Mouse (Mus musculus): ENCODE measurements around the gene Sfxn2. TPM values are rescaled to one million over a fixed set of nuclear protein-coding genes. Genes with fewer than 3 reads are reported as not detected.

Sfxn2 gene
- polyA plus RNA-seq (2014; fragmentation: Nextera tagmentation; extraction: Ambion mirVana), result 15.2 and 15.6 TPM in 2 replicates

DNA sequence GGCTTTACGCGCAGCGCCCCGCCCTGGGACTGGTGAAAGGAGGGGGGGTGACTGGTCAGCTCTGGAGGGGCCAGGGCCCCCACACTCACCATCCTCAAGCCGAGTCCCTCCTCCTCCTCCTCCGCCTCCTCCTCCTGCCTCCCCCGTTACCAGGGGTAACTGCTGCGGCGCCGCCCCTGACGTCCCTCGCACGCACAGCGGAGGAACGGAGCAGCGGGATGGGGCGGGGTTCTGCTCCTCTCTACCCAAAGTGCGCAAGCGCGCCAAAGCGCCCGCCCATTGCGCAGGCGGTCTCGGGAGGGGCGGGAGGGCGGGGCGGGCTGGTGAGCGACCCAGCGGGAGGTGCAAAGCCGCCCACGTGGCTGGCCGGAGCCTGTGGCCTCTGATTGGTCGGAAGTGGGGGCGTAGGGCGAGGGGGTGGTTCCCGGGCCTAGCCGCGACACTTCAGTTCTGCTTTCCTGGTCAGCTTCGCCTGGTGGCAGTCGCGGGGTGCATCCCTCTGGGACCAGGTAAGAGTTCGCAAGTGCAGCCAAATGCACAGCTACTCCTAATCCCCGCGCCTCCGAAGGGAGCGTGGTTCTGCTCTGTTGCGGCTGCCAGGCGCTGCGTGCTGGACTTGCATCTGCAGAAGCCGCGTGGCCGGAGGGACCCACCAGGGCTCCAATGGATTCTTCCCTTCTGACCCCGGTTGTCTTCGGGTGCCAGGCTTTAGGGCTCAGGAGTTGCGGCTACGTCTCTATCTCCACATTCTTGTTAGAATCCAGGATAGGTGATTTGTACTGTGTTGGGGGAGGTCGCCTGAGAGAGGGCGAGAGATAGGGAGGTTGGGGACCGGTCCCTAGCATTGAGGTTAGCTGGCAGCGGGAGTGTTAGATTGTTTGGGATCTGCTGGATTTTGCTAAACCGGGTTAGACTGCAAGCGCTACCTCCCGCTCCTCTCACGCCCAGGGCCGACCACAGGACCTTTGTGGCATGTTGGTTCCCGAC lies at the start of gene Sfxn2, which contains the start of gene Arl3:
TSS of gene Sfxn2 (plus strand) at position 415 of the 987 bp plus-strand sequence.
TSS of gene Arl3 (minus strand) at position 248 of the 987 bp plus-strand sequence.
- H3K27me3 ChIP-seq (ENCODE audit: control insufficient read depth, insufficient read depth, low read length), result no peaks in the 10 kb centered on the region
- ATAC-seq (ENCODE audit: insufficient number of reproducible peaks, low FRiP score, low TSS enrichment, low read depth) (peak; percentile 95), DNase-seq (ENCODE audit: low spot score) (peak; percentile 96)
- H3K9me3 ChIP-seq (ENCODE audit: control insufficient read depth, low read length), result no peaks in the 10 kb centered on the region
- H3K4me1 ChIP-seq (ENCODE audit: control insufficient read depth, insufficient read depth, low read length), result 0 out of 2 replicates have a peak, but pooled peaks cover 3% of the 10 kb centered on the region
- H3K36me3 ChIP-seq (ENCODE audit: control insufficient read depth, insufficient read depth, low read length), result no peaks in the 10 kb centered on the region
- peak within 1 kb of the TSS; percentile 67 for H3K4me3 ChIP-seq (ENCODE audit: low read depth, low read length)
- H3K27ac ChIP-seq (replicated peaks; ENCODE audit: low read depth, low read length), result peak within 1 kb of the TSS; percentile 16; the same call in 1 of the 2 replicates
- H3K4me2 ChIP-seq (ENCODE audit: low read depth, severe bottlenecking), result peak within 1 kb of the TSS; percentile 68
- peak within 1 kb of the TSS; percentile 61 for H3K9ac ChIP-seq (ENCODE audit: low read length)
- under 1% methylated on average over 65 of the region's 67 CpGs for WGBS

DNA sequence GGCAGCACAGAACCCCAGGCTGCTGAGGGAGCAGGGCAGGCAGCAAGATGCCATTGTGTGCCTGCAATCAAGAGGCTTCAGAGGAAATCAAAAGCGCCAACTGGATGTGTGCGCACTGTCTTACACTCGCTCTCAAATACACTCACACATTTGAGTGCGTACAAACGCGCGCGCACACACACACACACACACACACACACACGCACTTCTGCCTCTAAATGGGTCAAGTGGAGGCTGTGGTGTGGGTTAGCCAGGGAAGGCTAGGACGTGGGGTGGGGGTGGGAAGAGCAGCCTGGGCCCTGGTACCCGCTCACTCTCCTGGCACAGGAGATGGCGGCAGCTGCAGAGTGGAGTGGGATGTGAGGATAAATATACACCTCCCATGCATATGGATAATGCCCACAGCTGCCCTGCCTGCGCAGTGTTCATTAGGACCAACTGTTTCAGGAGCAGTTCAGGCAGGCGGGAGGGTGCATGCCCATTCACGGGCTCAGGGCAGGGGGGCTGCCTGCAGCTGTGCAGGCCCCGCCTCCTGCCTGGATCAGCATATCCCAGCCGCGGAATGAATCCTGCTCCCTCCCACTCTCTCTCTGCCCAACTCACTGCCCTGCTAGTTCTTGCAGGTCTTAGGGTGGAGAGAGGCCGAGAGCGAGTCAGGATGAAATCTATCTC lies 49.5 kb upstream of the Sfxn2 start:
- H3K4me2 ChIP-seq (ENCODE audit: low read depth, severe bottlenecking), result peak overlapping the region; percentile 25
- no peaks in the 10 kb centered on the region for H3K27me3 ChIP-seq (ENCODE audit: control insufficient read depth, insufficient read depth, low read length)
- H3K27ac ChIP-seq (replicated peaks; ENCODE audit: low read depth, low read length), result peak overlapping the region; percentile 51
- H3K9ac ChIP-seq (ENCODE audit: low read length), result 0 out of 2 replicates have a peak overlapping the region, but pooled peaks have one; percentile 24
- peaks cover 65% of the 10 kb centered on the region for H3K4me1 ChIP-seq (ENCODE audit: control insufficient read depth, insufficient read depth, low read length)
- ATAC-seq (ENCODE audit: insufficient number of reproducible peaks, low FRiP score, low TSS enrichment, low read depth), result peak; percentile 86
- no peaks in the 10 kb centered on the region for H3K9me3 ChIP-seq (ENCODE audit: control insufficient read depth, low read length)
- no peak overlapping the region for H3K4me3 ChIP-seq (ENCODE audit: low read depth, low read length)
- no peaks in the 10 kb centered on the region for H3K36me3 ChIP-seq (ENCODE audit: control insufficient read depth, insufficient read depth, low read length)
- peak; percentile 84 for DNase-seq (ENCODE audit: low spot score)
- 12% methylated on average over 20 of the region's 20 CpGs for WGBS

DNA sequence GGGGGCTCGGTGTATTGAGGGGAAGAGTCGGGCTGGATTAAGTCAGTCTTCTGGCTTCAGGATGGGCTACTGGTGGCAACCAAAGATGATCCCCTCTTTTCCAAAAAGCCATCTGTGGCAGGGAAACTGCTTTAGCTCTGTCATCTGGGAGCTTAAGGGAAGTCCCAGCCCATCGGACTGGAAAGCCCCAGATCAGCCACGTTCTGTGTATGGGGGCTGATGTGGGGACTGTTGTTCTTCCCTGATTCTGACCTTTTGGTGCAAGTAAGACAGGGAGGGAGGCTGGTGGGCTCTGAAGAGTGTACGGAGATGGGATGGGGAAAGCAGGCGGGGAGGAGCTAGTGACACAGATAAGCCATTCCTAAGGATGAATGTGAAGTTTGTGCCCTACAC lies 49.0 kb upstream of the Sfxn2 start:
- H3K4me1 ChIP-seq (ENCODE audit: control insufficient read depth, insufficient read depth, low read length), result peaks cover 66% of the 10 kb centered on the region
- peak overlapping the region; percentile 25 for H3K4me2 ChIP-seq (ENCODE audit: low read depth, severe bottlenecking)
- no peaks in the 10 kb centered on the region for H3K9me3 ChIP-seq (ENCODE audit: control insufficient read depth, low read length)
- DNase-seq (ENCODE audit: low spot score) (no peak), ATAC-seq (ENCODE audit: insufficient number of reproducible peaks, low FRiP score, low TSS enrichment, low read depth) (no peak)
- H3K27ac ChIP-seq (replicated peaks; ENCODE audit: low read depth, low read length), result peak overlapping the region; percentile 30; the same call in 1 of the 2 replicates
- H3K36me3 ChIP-seq (ENCODE audit: control insufficient read depth, insufficient read depth, low read length), result no peaks in the 10 kb centered on the region
- no peaks in the 10 kb centered on the region for H3K27me3 ChIP-seq (ENCODE audit: control insufficient read depth, insufficient read depth, low read length)
- H3K4me3 ChIP-seq (ENCODE audit: low read depth, low read length), result no peak overlapping the region
- no peak overlapping the region for H3K9ac ChIP-seq (ENCODE audit: low read length)
- 15% methylated on average over 6 of the region's 6 CpGs for WGBS

DNA sequence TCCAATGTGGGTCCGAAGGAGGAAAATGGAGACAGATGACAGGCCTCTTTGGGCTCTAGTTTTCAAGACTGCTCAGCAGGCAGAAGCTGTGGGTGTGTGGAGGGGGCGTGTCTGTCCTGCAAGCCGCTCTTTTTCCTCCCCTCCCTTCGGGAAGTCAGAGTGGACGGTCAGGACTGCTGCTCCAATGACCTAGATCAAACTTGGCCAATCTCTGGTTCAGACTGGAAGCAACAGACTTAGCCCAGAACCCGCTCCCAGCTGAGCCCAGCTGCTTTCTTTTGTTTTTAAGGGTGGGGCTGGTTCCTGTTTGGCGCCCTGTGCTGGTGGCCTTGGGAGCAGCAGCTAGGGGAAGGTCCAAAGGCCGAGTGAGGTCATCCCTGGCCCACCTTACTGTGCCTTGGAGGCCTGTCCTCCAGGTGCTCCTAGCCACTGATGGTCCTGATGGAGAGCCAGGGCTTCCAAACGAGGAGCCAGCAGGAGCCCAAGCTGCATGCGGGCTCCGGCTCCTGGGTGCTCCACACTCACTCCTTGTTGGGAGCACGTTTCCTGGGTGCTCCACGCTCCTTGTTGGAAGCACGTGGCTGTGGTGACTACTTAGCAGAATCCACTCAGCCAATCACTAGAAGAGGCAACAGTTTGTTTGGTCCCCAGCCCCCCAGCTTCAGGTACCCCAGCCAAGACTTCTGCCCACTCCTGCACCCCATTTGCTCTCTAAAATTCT lies 48.4 kb upstream of the Sfxn2 start:
- DNase-seq (ENCODE audit: low spot score), result peak; percentile 45
- no peak overlapping the region for H3K4me3 ChIP-seq (ENCODE audit: low read depth, low read length)
- H3K9ac ChIP-seq (ENCODE audit: low read length), result no peak overlapping the region; the same call in 1 of the 2 replicates
- 30% methylated on average over 14 of the region's 14 CpGs for WGBS
- peaks cover 69% of the 10 kb centered on the region for H3K4me1 ChIP-seq (ENCODE audit: control insufficient read depth, insufficient read depth, low read length)
- H3K4me2 ChIP-seq (ENCODE audit: low read depth, severe bottlenecking), result peak overlapping the region; percentile 25; the same call in 1 of the 2 replicates
- ATAC-seq (ENCODE audit: insufficient number of reproducible peaks, low FRiP score, low TSS enrichment, low read depth), result no peak
- H3K36me3 ChIP-seq (ENCODE audit: control insufficient read depth, insufficient read depth, low read length), result no peaks in the 10 kb centered on the region
- no peaks in the 10 kb centered on the region for H3K9me3 ChIP-seq (ENCODE audit: control insufficient read depth, low read length)
- H3K27me3 ChIP-seq (ENCODE audit: control insufficient read depth, insufficient read depth, low read length), result no peaks in the 10 kb centered on the region
- H3K27ac ChIP-seq (replicated peaks; ENCODE audit: low read depth, low read length), result peak overlapping the region; percentile 30; the same call in 1 of the 2 replicates

DNA sequence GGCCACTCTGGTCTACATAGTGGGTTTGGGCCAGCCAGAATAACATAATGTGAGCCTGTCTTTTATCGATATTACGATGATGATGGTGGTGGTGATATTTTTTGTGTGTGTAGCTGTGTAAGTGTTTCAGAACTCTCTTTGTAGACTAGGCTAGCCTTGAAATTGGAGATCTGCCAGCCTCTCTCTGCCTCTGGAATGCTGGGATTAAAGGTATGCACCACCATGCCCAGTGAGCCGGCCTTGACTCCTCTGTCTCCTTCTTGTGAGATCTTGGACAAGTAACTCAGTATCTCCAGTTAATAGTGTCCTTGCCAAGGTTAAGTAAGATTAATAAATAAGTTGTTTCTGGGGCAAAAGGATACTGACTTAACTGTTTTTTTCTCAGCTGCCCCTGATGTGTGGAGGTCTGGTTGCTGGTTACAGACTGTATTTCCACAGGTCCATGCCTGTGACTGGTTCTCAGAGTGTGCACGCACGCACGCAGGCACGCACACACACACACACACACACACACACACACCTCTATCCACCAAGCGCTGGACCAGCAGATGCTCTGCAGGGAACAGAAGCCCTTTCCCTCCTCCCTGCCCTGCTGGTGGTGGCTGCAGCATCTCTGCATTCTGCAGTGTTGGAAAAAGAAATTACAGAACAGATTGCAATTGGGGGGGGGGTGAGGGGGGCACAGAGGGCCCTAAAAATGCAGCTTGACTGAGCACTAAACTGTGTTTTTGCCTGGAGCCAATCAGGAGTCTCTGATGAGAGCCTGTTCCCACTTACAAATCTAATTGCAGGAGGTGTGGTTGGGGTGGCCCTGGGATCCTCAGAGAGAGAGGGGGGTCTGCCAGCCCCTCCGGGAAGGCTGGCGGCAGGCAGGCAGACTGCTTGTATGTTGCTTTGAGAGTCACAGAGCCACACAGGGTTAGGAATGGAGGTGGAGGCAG lies 47.2 kb upstream of the Sfxn2 start:
- DNase-seq (ENCODE audit: low spot score) (peak; percentile 47), ATAC-seq (ENCODE audit: insufficient number of reproducible peaks, low FRiP score, low TSS enrichment, low read depth) (no peak)
- Histone ChIP-seq H3K36me3 (ENCODE audit: control insufficient read depth, insufficient read depth, low read length) (no peaks in the 10 kb centered on the region), H3K4me1 (ENCODE audit: control insufficient read depth, insufficient read depth, low read length) (peaks cover 78% of the 10 kb centered on the region), H3K4me3 (ENCODE audit: low read depth, low read length) (no peak overlapping the region), H3K9me3 (ENCODE audit: control insufficient read depth, low read length) (no peaks in the 10 kb centered on the region), H3K9ac (ENCODE audit: low read length) (no peak overlapping the region), H3K4me2 (ENCODE audit: low read depth, severe bottlenecking) (no peak overlapping the region; the same call in 1 of the 2 replicates), H3K27me3 (ENCODE audit: control insufficient read depth, insufficient read depth, low read length) (no peaks in the 10 kb centered on the region), H3K27ac (replicated peaks; ENCODE audit: low read depth, low read length) (peak overlapping the region; percentile 52)
- 47% methylated on average over 10 of the region's 10 CpGs for WGBS

DNA sequence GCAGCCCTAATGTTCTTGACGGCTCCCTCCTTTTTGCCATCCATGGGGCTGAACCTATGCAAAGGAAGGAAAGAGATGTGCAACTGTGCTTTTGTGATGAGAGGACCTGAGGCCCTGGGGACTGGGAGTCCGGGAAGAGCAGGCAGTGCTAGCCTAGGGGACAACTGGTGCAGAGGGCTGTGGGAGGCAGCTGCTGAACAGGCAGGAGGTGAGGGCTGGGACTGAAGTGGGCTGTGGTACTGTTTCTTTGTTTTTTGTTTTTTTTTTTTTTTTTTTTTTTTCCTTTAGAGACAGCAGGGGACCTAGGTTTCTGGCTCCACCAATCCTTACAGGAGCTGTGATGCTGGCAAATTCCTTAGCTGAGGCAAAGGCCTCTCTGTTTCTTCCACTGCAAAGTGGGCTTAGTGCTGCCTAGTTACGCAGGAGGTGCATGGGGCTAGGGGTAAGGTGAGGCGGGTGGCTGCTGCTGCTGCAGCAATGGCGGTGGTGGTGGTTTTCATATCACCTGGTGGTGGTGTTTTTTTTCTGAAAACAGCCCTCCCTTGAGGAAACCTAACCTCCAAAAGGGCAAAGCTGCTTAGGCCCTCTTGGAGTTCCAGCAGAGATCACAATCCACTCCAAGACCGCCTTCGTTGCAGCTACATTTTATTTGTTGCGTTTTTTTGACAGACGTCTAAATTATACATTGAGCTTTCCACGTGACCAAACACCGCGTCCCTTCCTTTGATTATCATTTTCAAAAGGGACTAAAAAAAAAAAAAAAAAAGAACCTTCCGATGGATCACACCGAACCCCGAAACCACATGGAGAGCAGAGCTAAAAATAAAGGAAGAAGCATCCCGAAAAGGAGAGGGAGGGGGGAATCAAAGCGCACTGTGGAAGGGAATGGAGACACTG lies 45.3 kb upstream of the Sfxn2 start:
- Histone ChIP-seq H3K4me2 (ENCODE audit: low read depth, severe bottlenecking) (peak overlapping the region; percentile 61; the same call in 1 of the 2 replicates), H3K36me3 (ENCODE audit: control insufficient read depth, insufficient read depth, low read length) (no peaks in the 10 kb centered on the region), H3K4me3 (ENCODE audit: low read depth, low read length) (peak overlapping the region; percentile 15; the same call in 1 of the 2 replicates), H3K9ac (ENCODE audit: low read length) (no peak overlapping the region), H3K4me1 (ENCODE audit: control insufficient read depth, insufficient read depth, low read length) (peaks cover 94% of the 10 kb centered on the region), H3K27ac (replicated peaks; ENCODE audit: low read depth, low read length) (no peak overlapping the region; the same call in 1 of the 2 replicates), H3K9me3 (ENCODE audit: control insufficient read depth, low read length) (no peaks in the 10 kb centered on the region), H3K27me3 (ENCODE audit: control insufficient read depth, insufficient read depth, low read length) (no peaks in the 10 kb centered on the region)
- DNase-seq (ENCODE audit: low spot score) (no peak), ATAC-seq (ENCODE audit: insufficient number of reproducible peaks, low FRiP score, low TSS enrichment, low read depth) (no peak)
- 19% methylated on average over 17 of the region's 17 CpGs for WGBS

All from limb, embryonic 11.5 days (tissue).